Mouse (Mus musculus): ENCODE data around the gene AI481877.

GRCm38 (mm10) chr4:59149043-59149442 is 10.3 kb upstream of the AI481877 start:
- TF ChIP-seq TBP (conservative IDR thresholded peaks at IDR 0.05; ENCODE audit: low read depth, low read length) (no peak), JUN (IDR thresholded peaks at IDR 0.05; ENCODE audit: insufficient read depth, low read depth, low read length) (no peak), MAFK (IDR thresholded peaks at IDR 0.05; ENCODE audit: insufficient replicate concordance, low read length) (no peak), POLR2A (IDR thresholded peaks at IDR 0.05; ENCODE audit: low read depth, low read length) (no peak), TCF12 (IDR thresholded peaks at IDR 0.05; ENCODE audit: low read depth, low read length) (no peak), CTCF (conservative IDR thresholded peaks at IDR 0.05 in 1 of 2, IDR thresholded peaks at IDR 0.05 in 1 of 2; ENCODE audit: low read depth in 2 of 2, low read length in 2 of 2) (no peak), EP300 (IDR thresholded peaks at IDR 0.05; ENCODE audit: low read length) (no peak), USF1 (IDR thresholded peaks at IDR 0.05; ENCODE audit: low read depth, low read length) (no peak), ZNF384 (IDR thresholded peaks at IDR 0.05; ENCODE audit: low read depth, low read length) (no peak), NRF1 (IDR thresholded peaks at IDR 0.05; ENCODE audit: low read depth, low read length) (no peak), CHD1 (IDR thresholded peaks at IDR 0.05; ENCODE audit: low read depth, low read length) (no peak), MAX (IDR thresholded peaks at IDR 0.05; ENCODE audit: low read length) (no peak)

All from CH12.LX (cell line).